In genomic region chr9:75789879-75790428, GRCm38 (mm10) we compare ENCODE assay signal across 25 mouse cellular contexts. TPM values are rescaled to one million over a fixed set of nuclear protein-coding genes. Genes with fewer than 3 reads are reported as not detected.
DNase-seq lines count a peak whose midpoint lies in the region; ATAC-seq and TF ChIP-seq lines count a peak whose summit lies in the region.
"Had no signal": no experiment of that assay in that cellular context is flagged by ENCODE, and none has a peak within 500 bp of the region (broad histone marks: within the 10 kb centered on the region; RNA-seq: fewer than 3 reads in every experiment).

No protein-coding gene starts in this region.

- no peaks in the 10 kb centered on the region for H3K9me3 ChIP-seq in midbrain, postnatal 0 days (ENCODE audit: low read length)
- H3K9me3 ChIP-seq in midbrain, embryonic 10.5 days (replicated peaks): no peaks in the 10 kb centered on the region
- H3K9me3 ChIP-seq: forebrain, embryonic 15.5 days; G1E; heart, embryonic 15.5 days; limb, embryonic 13.5 days; liver, embryonic 12.5 days; midbrain, embryonic 12.5 days had no signal

- no peaks in the 10 kb centered on the region for H3K36me3 ChIP-seq in midbrain, postnatal 0 days (ENCODE audit: insufficient read depth, low read length)
- H3K36me3 ChIP-seq in midbrain, embryonic 10.5 days: no peaks in the 10 kb centered on the region
- H3K36me3 ChIP-seq: forebrain, embryonic 15.5 days; G1E; heart, embryonic 15.5 days; limb, embryonic 13.5 days; liver, embryonic 12.5 days; midbrain, embryonic 12.5 days had no signal

- H3K4me3 ChIP-seq in midbrain, postnatal 0 days (ENCODE audit: low read depth, low read length): no peak overlapping the region
- H3K4me3 ChIP-seq in midbrain, embryonic 10.5 days: no peak overlapping the region
- H3K4me3 ChIP-seq: forebrain, embryonic 15.5 days; heart, embryonic 15.5 days; limb, embryonic 13.5 days; liver, embryonic 12.5 days; midbrain, embryonic 12.5 days had no signal

- TF ChIP-seq CTCF in midbrain, postnatal 0 days (IDR thresholded peaks at IDR 0.05): no peak

- no peak overlapping the region for H3K27ac ChIP-seq in midbrain, postnatal 0 days (ENCODE audit: low read depth, low read length)
- no peak overlapping the region for H3K27ac ChIP-seq in midbrain, embryonic 10.5 days (replicated peaks)
- H3K27ac ChIP-seq: forebrain, embryonic 15.5 days; heart, embryonic 15.5 days; hindbrain, embryonic 14.5 days; limb, embryonic 13.5 days; liver, embryonic 12.5 days; midbrain, embryonic 12.5 days; stomach, postnatal 0 days had no signal

- ATAC-seq in midbrain, postnatal 0 days (ENCODE audit: low FRiP score): no peak
- ATAC-seq: forebrain, embryonic 15.5 days; liver, embryonic 12.5 days; Patski had no signal

- no peak overlapping the region for H3K4me2 ChIP-seq in midbrain, postnatal 0 days (ENCODE audit: low read depth, low read length, poor library complexity, severe bottlenecking)
- H3K4me2 ChIP-seq: forebrain, embryonic 15.5 days; heart, embryonic 15.5 days; hindbrain, embryonic 14.5 days; limb, embryonic 13.5 days; liver, embryonic 12.5 days; midbrain, embryonic 12.5 days had no signal

- no peaks in the 10 kb centered on the region for H3K27me3 ChIP-seq in midbrain, postnatal 0 days (ENCODE audit: insufficient read depth, low read length)
- H3K27me3 ChIP-seq in midbrain, embryonic 10.5 days (ENCODE audit: low read depth, poor library complexity, severe bottlenecking): no peaks in the 10 kb centered on the region
- H3K27me3 ChIP-seq: CH12.LX; forebrain, embryonic 15.5 days; heart, embryonic 15.5 days; liver, embryonic 12.5 days; midbrain, embryonic 12.5 days; Patski had no signal

- DNase-seq in cerebellum, adult 9-11 months: peak; percentile 36
- no peak for DNase-seq in cerebellum, adult 11 months
- DNase-seq in midbrain, postnatal 0 days (ENCODE audit: low spot score): peak; percentile 49
- no peak for DNase-seq in midbrain, embryonic 10.5 days (ENCODE audit: low spot score)
- peak; percentile 30 to 36 for DNase-seq in adrenal gland, postnatal 36 days
- DNase-seq in retina, embryonic 14.5 days (ENCODE audit: low spot score): peak; percentile 5
- DNase-seq in thymus, postnatal 0 days (ENCODE audit: low spot score): no peak
- no peak for DNase-seq in right cerebral cortex, adult 2 months (ENCODE audit: low spot score in 2 of 2)
- DNase-seq: heart, postnatal 36 days; kidney, adult 2 months; kidney, postnatal 10 days; lung, adult 18-20 months; lung, postnatal 10 days; thymus, adult 2 months had no signal

- WGBS in midbrain, postnatal 0 days: 53% methylated on average over 7 of the region's 7 CpGs
- WGBS in midbrain, embryonic 10.5 days: 65% methylated on average over 7 of the region's 7 CpGs

- H3K4me1 ChIP-seq in midbrain, postnatal 0 days (ENCODE audit: insufficient read depth, low read length): no peaks in the 10 kb centered on the region
- H3K4me1 ChIP-seq in midbrain, embryonic 10.5 days: no peaks in the 10 kb centered on the region
- H3K4me1 ChIP-seq: forebrain, embryonic 15.5 days; heart, embryonic 15.5 days; liver, embryonic 12.5 days; midbrain, embryonic 12.5 days had no signal

- H3K9ac ChIP-seq in midbrain, postnatal 0 days (replicated peaks; ENCODE audit: low read length, poor library complexity, severe bottlenecking): no peak overlapping the region
- H3K9ac ChIP-seq: forebrain, embryonic 15.5 days; heart, embryonic 15.5 days; hindbrain, embryonic 14.5 days; limb, embryonic 13.5 days; liver, embryonic 12.5 days; midbrain, embryonic 12.5 days had no signal

RNA-seq across cellular contexts. Expression of gene Bmp5, which starts 14.8 kb away (rescaled TPM):
- 2.8 and 3.0 TPM in 2 replicates for total RNA-seq in midbrain, postnatal 0 days (2014; rRNA removed)
- polyA plus RNA-seq in midbrain, postnatal 0 days (2015; fragmentation: Nextera tagmentation; extraction: Ambion mirVana): 2.5 and 3.1 TPM in 2 replicates
- 3.1 and 4.8 TPM in 2 replicates for polyA plus RNA-seq in midbrain, embryonic 10.5 days (2016; fragmentation: Nextera tagmentation; extraction: Ambion mirVana)
- total RNA-seq in adrenal gland, postnatal 36 days (2021): 1 to 10 TPM; 2.3 to 2.5 TPM
- polyA plus RNA-seq in thymus, postnatal 0 days (2015; fragmentation: Nextera tagmentation; extraction: Ambion mirVana): 0.39 and 0.43 TPM in 2 replicates
- total RNA-seq: CH12.LX; common myeloid progenitor, adult 5-6 weeks had no signal
- polyA plus RNA-seq: G1E, Patski had no signal

Comparison
In these comparisons a context has a peak if more than half of its experiments do, and no peak if none do; other contexts are left out.
1. DNase-seq: peak in cerebellum, adult 9-11 months (single experiment), midbrain, postnatal 0 days (single experiment), adrenal gland, postnatal 36 days (2 of 2) and retina, embryonic 14.5 days (single experiment); none in cerebellum, adult 11 months (single experiment), midbrain, embryonic 10.5 days (single experiment), thymus, postnatal 0 days (single experiment) and right cerebral cortex, adult 2 months (0 of 2).